Mouse (Mus musculus) E14TG2a.4 (cell line): Measurements from ENCODE around the gene Alas2.

Experiments
- CTCF ChIP-seq: conservative IDR thresholded peaks from 2 replicates; pipeline ENCODE4 v1.5.1; 2014; ENCODE audit warnings: low read length
- NANOG ChIP-seq: IDR thresholded peaks from 2 replicates; pipeline ENCODE4 v1.6.1; 2014; ENCODE audit warnings: borderline replicate concordance, low read length, mixed read lengths

- TF ChIP-seq CTCF, result no peak
- no peak for TF ChIP-seq NANOG
Observed at GRCm38 (mm10) chrX:150598882-150599281, 51.7 kb downstream of the Alas2 start.
